Mouse (Mus musculus) heart, embryonic 12.5 days (tissue): Measurements from ENCODE around the gene Plcg2. TPM values are rescaled to one million over a fixed set of nuclear protein-coding genes. Genes with fewer than 3 reads are reported as not detected.

Experiments
- ATAC-seq: fragments of 200-750 bp; cut with Nextera tagmentation; 2 replicates; pipeline ENCODE4 v1.8.0; 2017; ENCODE audit warnings: moderate TSS enrichment, moderate library complexity; ENCODE audit not compliant: insufficient number of reproducible peaks, low FRiP score
- H3K27ac ChIP-seq: fragments of 300-500 bp; sonication (generic); 2 replicates; pipeline ENCODE4 v1.5.1; 2016; ENCODE audit warnings: mild to moderate bottlenecking, moderate library complexity; ENCODE audit not compliant: poor library complexity, severe bottlenecking
- H3K27me3 ChIP-seq: fragments of 300-500 bp; sonication (generic); replicated peaks from 2 replicates; pipeline ENCODE4 v1.6.1; 2016; ENCODE audit warnings: mild to moderate bottlenecking, moderate library complexity
- H3K36me3 ChIP-seq: fragments of 300-500 bp; sonication (generic); 2 replicates; pipeline ENCODE4 v1.6.1; 2016; ENCODE audit warnings: mild to moderate bottlenecking, moderate library complexity
- H3K4me1 ChIP-seq: fragments of 300-500 bp; sonication (generic); replicated peaks from 2 replicates; pipeline ENCODE4 v1.6.1; 2016; ENCODE audit warnings: mild to moderate bottlenecking
- H3K4me2 ChIP-seq: fragments of 300-500 bp; sonication (generic); 2 replicates; pipeline ENCODE4 v1.6.1; 2016; ENCODE audit warnings: mild to moderate bottlenecking, moderate library complexity
- H3K4me3 ChIP-seq: fragments of 300-500 bp; sonication (generic); 2 replicates; pipeline ENCODE4 v1.5.1; 2016; ENCODE audit warnings: mild to moderate bottlenecking
- H3K9ac ChIP-seq: fragments of 300-500 bp; sonication (generic); 2 replicates; pipeline ENCODE4 v1.6.1; 2016; ENCODE audit warnings: mild to moderate bottlenecking, moderate library complexity
- H3K9me3 ChIP-seq: fragments of 300-500 bp; sonication (generic); replicated peaks from 2 replicates; pipeline ENCODE4 v1.6.1; 2016; ENCODE audit warnings: mild to moderate bottlenecking, moderate library complexity
- WGBS: fragments of 180-500 bp; shearing (Covaris S2); methylation state at CpG from one replicate; pipeline ENCODE4 v1.1.7; 2016; 5-methylcytosine and 5-hydroxymethylcytosine counted together
- polyA plus RNA-seq: library from polyadenylated mRNA; unstranded; fragments of >200 nt; fragmentation: Nextera tagmentation; extraction: Ambion mirVana; gene quantifications from 2 replicates; pipeline ENCODE4 v1.2.1, GENCODE M21; 2016

The Plcg2 gene
- polyA plus RNA-seq, 1 experiment from 2014 or later = 9.2 TPM

DNA sequence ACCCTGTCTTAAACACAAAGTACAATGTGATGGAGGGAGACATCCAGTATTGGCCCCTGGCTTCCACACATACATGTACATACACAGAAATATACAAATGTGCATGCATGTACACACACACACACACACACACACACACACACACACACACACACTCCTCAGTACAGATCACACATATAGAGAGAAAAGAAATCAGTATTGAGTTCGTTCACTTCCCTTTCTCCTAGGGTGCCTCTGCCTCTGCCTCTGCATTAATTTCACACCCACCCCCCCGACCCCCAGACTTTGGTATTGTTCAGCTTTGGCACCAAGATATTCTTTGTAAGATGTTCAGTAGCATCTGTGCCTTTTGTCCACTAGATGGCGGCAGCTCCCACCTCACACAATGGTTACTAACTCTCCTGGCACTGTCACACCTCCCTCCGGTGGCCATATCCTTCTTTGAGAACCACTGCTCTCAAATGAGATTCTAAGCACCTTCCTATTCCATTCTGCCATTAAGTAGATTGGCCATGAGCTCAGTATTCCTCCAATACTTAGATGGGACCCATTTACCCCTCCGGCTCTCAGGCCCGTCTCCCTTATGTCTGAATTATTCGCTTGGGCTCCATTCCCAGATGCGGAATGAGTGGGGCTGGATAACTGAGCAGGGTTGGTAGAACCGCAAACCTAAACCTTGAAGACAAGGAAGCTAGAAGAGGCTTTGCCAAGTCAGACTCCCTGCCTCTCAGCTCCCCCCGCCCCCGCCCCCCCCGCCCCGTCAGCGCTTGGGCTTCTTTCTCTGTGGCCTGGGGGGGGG, 128.1 kb downstream of the Plcg2 start:
- Histone ChIP-seq H3K9me3 (peaks cover 13% of the 10 kb centered on the region), H3K4me3 (no peak overlapping the region), H3K27me3 (no peaks in the 10 kb centered on the region), H3K4me1 (no peaks in the 10 kb centered on the region), H3K9ac (no peak overlapping the region), H3K4me2 (no peak overlapping the region), H3K36me3 (peaks cover 4% of the 10 kb centered on the region; the same call in 1 of the 2 replicates), H3K27ac (no peak overlapping the region)
- 67% methylated on average over 14 of the region's 14 CpGs for WGBS
- ATAC-seq = no peak

DNA sequence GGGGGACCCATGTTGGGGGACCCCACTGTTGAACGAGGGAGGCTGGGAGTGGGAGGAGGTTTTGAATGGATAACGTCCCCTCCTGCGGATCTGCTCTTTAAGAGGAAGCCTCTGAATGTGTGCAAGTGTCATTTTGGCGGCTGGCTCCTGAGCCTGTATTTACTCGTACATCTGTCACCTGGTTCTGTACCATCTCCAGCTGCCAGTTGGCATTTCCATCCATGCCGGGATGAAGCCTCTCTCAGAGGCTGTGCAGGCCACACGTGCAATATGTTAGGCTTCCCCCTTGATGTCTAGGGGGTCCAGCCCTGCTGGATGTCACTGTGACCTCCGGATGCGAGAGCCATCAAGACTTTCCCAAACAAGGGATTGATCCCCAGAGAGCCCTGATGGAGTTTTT, 129.0 kb downstream of the Plcg2 start:
- Histone ChIP-seq H3K27me3 (no peaks in the 10 kb centered on the region), H3K4me3 (no peak overlapping the region), H3K36me3 (no peaks in the 10 kb centered on the region), H3K27ac (no peak overlapping the region), H3K9ac (no peak overlapping the region), H3K9me3 (peaks cover 7% of the 10 kb centered on the region; the same call in 1 of the 2 replicates), H3K4me2 (no peak overlapping the region), H3K4me1 (no peaks in the 10 kb centered on the region)
- no peak for ATAC-seq
- 69% methylated on average over 9 of the region's 9 CpGs for WGBS

DNA sequence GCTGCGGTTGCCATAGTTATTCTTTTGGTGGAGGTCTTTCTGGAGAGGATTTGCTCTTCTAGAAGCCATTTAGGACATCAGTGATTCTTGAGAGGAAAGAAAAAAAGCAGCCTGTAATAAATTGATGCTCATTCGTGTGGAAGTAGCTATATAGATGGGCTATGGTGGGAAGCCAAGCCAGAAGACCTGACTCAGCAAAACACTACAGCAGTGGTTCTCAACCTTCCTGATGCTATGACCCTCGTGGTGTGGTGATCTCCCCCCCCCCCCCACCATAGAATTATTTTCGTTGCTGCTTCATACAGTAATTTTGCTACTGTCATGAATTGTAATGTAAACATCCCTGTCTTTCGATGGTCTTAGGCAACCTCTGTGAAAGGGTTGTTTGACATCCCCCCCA, 134.4 kb downstream of the Plcg2 start:
- Histone ChIP-seq H3K4me2 (no peak overlapping the region), H3K4me3 (no peak overlapping the region), H3K9me3 (peaks cover 8% of the 10 kb centered on the region), H3K36me3 (no peaks in the 10 kb centered on the region), H3K27me3 (no peaks in the 10 kb centered on the region), H3K4me1 (no peaks in the 10 kb centered on the region), H3K27ac (no peak overlapping the region), H3K9ac (no peak overlapping the region)
- 74% methylated on average over 5 of the region's 5 CpGs for WGBS
- ATAC-seq = no peak

DNA sequence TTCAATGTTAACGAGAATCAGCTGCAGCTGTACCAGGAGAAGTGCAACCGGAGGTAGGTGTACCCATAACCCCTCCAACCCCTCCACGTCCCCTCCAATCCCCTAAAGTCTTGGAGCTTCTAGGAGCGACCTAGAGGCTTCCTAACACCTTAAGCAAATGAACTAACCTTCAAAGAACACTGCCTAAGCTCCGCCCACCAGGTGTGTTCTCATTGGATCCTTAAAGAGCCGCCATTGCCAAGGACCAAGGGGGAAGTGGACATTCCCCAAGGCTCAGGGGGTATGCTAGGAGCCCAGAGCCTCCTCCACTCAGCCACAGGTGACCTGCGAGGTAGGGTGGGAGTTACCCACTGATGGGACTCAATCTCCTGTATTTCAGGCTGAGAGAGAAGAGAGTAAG, 136.3 kb downstream of the Plcg2 start:
- no peak overlapping the region for H3K27ac ChIP-seq
- 79% methylated on average over 7 of the region's 7 CpGs for WGBS
- H3K4me2 ChIP-seq = no peak overlapping the region
- H3K27me3 ChIP-seq = no peaks in the 10 kb centered on the region
- no peak for ATAC-seq
- H3K9ac ChIP-seq = no peak overlapping the region
- no peak overlapping the region for H3K4me3 ChIP-seq
- no peaks in the 10 kb centered on the region for H3K36me3 ChIP-seq
- H3K4me1 ChIP-seq = no peaks in the 10 kb centered on the region
- peaks cover 9% of the 10 kb centered on the region for H3K9me3 ChIP-seq

DNA sequence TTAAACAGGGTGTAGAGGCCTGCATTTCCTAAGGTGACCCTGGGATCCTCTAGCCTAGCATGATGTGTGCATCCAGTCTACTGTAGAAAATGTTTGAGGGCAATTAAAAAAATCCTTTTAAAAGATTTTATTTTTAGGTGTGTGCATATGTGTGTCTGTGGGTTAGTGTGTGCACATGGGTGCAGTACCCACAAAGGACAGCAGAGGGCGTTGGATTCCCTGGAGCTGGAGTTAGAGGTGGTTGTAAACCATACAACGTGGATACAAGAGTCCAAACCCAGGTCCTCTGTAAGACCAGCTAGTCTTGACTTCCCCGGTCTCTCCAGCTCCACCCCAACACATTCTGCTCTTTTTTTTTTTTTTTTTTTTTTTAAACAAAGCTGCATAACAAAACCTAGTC, 139.4 kb downstream of the Plcg2 start:
- ATAC-seq = no peak
- 66% methylated on average over 3 of the region's 3 CpGs for WGBS

DNA sequence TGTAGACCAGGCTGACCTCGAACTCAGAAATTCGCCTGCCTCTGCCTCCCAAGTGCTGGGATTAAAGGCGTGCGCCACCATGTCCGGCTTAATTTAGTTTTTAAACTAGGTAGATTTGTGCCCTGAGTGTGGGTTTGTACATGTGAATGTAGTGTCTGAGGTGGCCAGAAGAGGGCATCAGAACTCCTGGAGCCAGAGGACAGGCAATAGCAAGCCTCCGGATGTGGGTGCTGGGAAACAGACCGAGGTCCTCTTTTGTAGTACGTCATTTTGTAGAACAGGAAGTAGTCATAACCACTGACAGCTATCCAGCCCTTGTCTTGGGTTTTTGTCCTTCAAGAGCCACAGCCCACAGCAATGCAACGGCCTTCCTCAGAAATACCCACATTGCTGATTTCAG, 141.5 kb downstream of the Plcg2 start:
- Histone ChIP-seq H3K4me2 (no peak overlapping the region), H3K36me3 (no peaks in the 10 kb centered on the region)
- WGBS = 90% methylated on average over 9 of the region's 9 CpGs

More for the DNA sequence above, 139.4 kb downstream of the Plcg2 start:
- Histone ChIP-seq H3K27ac (no peak overlapping the region), H3K4me1 (no peaks in the 10 kb centered on the region), H3K9me3 (peaks cover 19% of the 10 kb centered on the region), H3K4me2 (no peak overlapping the region), H3K27me3 (no peaks in the 10 kb centered on the region), H3K4me3 (no peak overlapping the region), H3K9ac (no peak overlapping the region), H3K36me3 (no peaks in the 10 kb centered on the region)

DNA sequence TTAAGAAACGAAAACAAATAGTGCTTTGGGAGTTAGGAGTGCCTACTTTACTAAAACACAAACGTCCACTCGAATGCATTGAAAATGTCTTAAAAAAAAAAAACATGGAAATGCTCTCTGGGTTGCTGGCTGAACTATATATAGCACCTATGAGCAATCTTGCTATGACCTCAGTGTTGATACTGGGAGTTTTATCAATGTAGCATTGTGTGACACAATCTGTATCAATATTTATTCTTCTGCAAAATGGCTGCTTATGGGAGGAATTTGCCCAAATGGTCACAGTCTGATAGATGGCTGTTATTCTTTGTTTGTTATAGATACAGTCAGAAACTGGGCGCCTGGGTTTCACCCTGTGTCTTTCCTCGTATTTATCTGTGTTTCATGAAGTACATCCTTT, 147.4 kb downstream of the Plcg2 start:
- Histone ChIP-seq H3K4me2 (no peak overlapping the region), H3K4me1 (no peaks in the 10 kb centered on the region; the same call in 1 of the 2 replicates), H3K27ac (no peak overlapping the region), H3K9me3 (peaks cover 13% of the 10 kb centered on the region), H3K4me3 (no peak overlapping the region), H3K36me3 (no peaks in the 10 kb centered on the region), H3K27me3 (0 out of 2 replicates have a peak, but pooled peaks cover 4% of the 10 kb centered on the region), H3K9ac (no peak overlapping the region)
- no peak for ATAC-seq
- WGBS = 46% methylated on average over 5 of the region's 5 CpGs

More for the DNA sequence above, 141.5 kb downstream of the Plcg2 start:
- Histone ChIP-seq H3K27me3 (no peaks in the 10 kb centered on the region), H3K9me3 (peaks cover 19% of the 10 kb centered on the region), H3K4me1 (no peaks in the 10 kb centered on the region), H3K9ac (no peak overlapping the region), H3K27ac (no peak overlapping the region), H3K4me3 (no peak overlapping the region)
- no peak for ATAC-seq

DNA sequence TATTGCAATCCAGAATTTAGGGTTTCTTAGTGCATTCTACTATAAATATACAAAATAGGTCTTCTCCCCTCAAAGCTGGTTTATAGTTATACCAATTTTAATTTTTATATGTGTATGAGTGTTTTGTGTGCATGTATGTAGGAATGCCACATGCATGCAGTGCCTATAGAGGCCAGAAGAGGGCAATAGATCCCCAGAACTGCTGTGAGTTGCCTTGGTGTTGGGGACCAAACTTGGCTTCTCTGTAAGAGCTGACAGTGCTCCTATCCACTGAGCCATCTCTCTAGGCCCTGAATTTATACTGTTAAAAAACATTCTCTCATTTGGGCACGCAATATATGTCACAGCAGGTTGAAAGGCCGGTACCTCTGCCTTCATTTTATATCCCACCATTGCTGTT, 147.9 kb downstream of the Plcg2 start:
- no peak overlapping the region for H3K27ac ChIP-seq
- H3K9me3 ChIP-seq = peaks cover 15% of the 10 kb centered on the region
- no peak overlapping the region for H3K4me3 ChIP-seq
- H3K4me2 ChIP-seq = no peak overlapping the region
- no peaks in the 10 kb centered on the region; the same call in 1 of the 2 replicates for H3K4me1 ChIP-seq
- 0 out of 2 replicates have a peak, but pooled peaks cover 4% of the 10 kb centered on the region for H3K27me3 ChIP-seq
- 40% methylated on average over 2 of the region's 2 CpGs for WGBS
- H3K9ac ChIP-seq = no peak overlapping the region
- no peaks in the 10 kb centered on the region for H3K36me3 ChIP-seq
- no peak for ATAC-seq

DNA sequence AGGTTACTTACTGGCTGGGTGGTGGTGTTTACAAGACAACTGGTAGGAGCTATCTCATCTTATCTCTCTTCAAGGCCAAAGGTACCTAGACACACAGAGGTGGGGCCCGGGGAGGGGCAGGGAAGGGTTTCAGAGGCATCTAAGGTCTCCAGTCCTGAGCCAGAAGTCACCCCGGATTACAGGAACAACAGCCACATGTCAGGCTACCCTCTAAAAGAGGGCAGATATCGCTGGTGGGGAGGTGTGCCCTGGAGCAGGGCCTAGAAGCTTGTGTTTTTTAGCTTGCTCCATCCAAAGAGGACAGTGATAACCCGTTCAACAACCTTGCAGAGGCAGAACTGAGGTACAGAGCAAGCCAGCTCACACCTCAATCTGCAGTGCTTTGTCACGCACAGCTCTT, 148.3 kb downstream of the Plcg2 start:
- Histone ChIP-seq H3K36me3 (no peaks in the 10 kb centered on the region), H3K27me3 (0 out of 2 replicates have a peak, but pooled peaks cover 4% of the 10 kb centered on the region), H3K27ac (no peak overlapping the region), H3K4me2 (no peak overlapping the region), H3K4me3 (no peak overlapping the region), H3K4me1 (no peaks in the 10 kb centered on the region; the same call in 1 of the 2 replicates), H3K9me3 (peaks cover 14% of the 10 kb centered on the region), H3K9ac (no peak overlapping the region)
- 56% methylated on average over 5 of the region's 5 CpGs for WGBS
- ATAC-seq = no peak

DNA sequence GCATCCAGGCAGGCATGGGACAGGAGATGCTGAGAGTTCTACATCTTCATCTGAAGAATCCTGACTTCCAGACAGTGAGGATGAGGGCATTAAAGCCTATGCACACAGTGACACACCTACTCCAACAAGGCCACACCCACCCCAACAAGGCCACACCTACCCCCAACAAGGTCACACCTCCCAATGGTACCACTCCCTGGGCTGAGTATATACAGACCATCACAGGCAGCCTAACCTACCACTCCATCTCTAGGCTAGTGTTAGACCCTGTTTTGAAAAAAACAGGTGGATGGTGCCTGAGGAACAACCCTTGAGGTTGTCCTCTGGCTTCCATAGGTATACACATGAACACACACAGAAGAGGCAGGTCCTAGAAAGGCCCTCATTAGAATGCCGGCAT, 154.2 kb downstream of the Plcg2 start:
- Histone ChIP-seq H3K4me1 (no peaks in the 10 kb centered on the region), H3K4me2 (no peak overlapping the region), H3K4me3 (no peak overlapping the region), H3K27me3 (0 out of 2 replicates have a peak, but pooled peaks cover 4% of the 10 kb centered on the region), H3K36me3 (no peaks in the 10 kb centered on the region), H3K9me3 (peaks cover 10% of the 10 kb centered on the region), H3K9ac (no peak overlapping the region), H3K27ac (no peak overlapping the region)
- no peak for ATAC-seq
- 94% methylated on average over 1 of the region's 1 CpGs for WGBS

DNA sequence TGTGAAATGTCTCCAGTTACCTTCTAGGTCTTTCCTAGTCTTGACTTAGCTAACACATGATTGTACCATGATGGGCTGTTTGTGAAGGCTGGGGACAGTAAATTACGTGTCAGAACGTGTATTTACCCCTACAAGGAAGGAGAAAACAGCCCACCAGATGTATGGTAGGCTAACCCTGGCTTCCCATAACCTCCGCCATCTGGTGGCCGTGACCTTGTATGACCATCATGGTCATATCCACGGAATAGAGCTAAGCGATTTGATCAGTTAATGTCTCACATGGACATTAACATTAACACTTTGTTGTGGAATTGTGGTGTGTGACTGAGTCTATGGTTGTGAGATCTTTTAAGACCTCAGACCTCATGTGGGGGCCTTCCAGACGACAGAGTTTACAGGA, 160.9 kb downstream of the Plcg2 start:
- Histone ChIP-seq H3K4me3 (no peak overlapping the region), H3K9ac (no peak overlapping the region), H3K27me3 (no peaks in the 10 kb centered on the region), H3K36me3 (no peaks in the 10 kb centered on the region), H3K9me3 (no peaks in the 10 kb centered on the region), H3K4me1 (peaks cover 14% of the 10 kb centered on the region), H3K4me2 (no peak overlapping the region), H3K27ac (no peak overlapping the region)
- no peak for ATAC-seq
- 66% methylated on average over 7 of the region's 7 CpGs for WGBS
